Mouse (Mus musculus) G1E (cell line): ENCODE results near the gene Kcnj1. TPM values are rescaled to one million over a fixed set of nuclear protein-coding genes. Genes with fewer than 3 reads are reported as not detected.

Experiments
- ATAC-seq: 2 replicates; pipeline ENCODE4 v1.8.0; 2016; ENCODE audit warnings: mild to moderate bottlenecking; ENCODE audit not compliant: insufficient number of reproducible peaks, poor library complexity, low FRiP score, severe bottlenecking; ENCODE audit errors: extremely low read depth
- DNase-seq: peaks from one replicate; pipeline ENCODE4 v3.0.0; 2012; ENCODE audit warnings: low spot score
- H3K27me3 ChIP-seq: 2 replicates; pipeline ENCODE4 v1.6.1; 2012; ENCODE audit warnings: mild to moderate bottlenecking, low read length, inconsistent platforms; ENCODE audit not compliant: insufficient read depth
- H3K36me3 ChIP-seq: replicated peaks from 2 replicates; pipeline ENCODE3; 2012; ENCODE audit warnings: mild to moderate bottlenecking, inconsistent platforms
- H3K4me1 ChIP-seq: 2 replicates; pipeline ENCODE4 v1.6.1; 2012; ENCODE audit warnings: low read depth, low read length, inconsistent platforms, mixed read lengths; ENCODE audit not compliant: insufficient read depth
- H3K4me3 ChIP-seq: 2 replicates; pipeline ENCODE4 v1.5.1; 2012; ENCODE audit warnings: low read depth, mild to moderate bottlenecking, inconsistent platforms, low read length, moderate library complexity, mixed read lengths
- H3K9me3 ChIP-seq: replicated peaks from 2 replicates; pipeline ENCODE4 v1.6.1; 2012; ENCODE audit warnings: inconsistent platforms
- CTCF ChIP-seq: IDR thresholded peaks from 2 replicates; pipeline ENCODE4 v1.5.1; 2012; ENCODE audit warnings: low read depth, low read length, inconsistent platforms, mixed read lengths
- GATA1 ChIP-seq: IDR thresholded peaks from 2 replicates; pipeline ENCODE4 v1.6.1; 2012; ENCODE audit warnings: borderline replicate concordance, low read length, inconsistent platforms, mixed read lengths
- GATA2 ChIP-seq: IDR thresholded peaks from 2 replicates; pipeline ENCODE4 v1.6.1; 2012; ENCODE audit warnings: low read depth, low read length, inconsistent platforms, borderline replicate concordance
- POLR2AphosphoS5 ChIP-seq: IDR thresholded peaks from 2 replicates; pipeline ENCODE4 v1.6.1; 2012; ENCODE audit warnings: low read depth, low read length, inconsistent platforms; ENCODE audit not compliant: insufficient replicate concordance
- TAL1 ChIP-seq: conservative IDR thresholded peaks from 2 replicates; pipeline ENCODE4 v1.6.1; 2012; ENCODE audit warnings: low read depth, low read length, inconsistent platforms, mixed read lengths
- polyA plus RNA-seq: library from polyadenylated mRNA; stranded (reverse); fragments of >175 nt; gene quantifications from 2 replicates; pipeline ENCODE4 v1.2.3, GENCODE M21; 2012
- total RNA-seq, 2 experiments: library from RNA; stranded (forward) in 1 of 2; stranded (reverse) in 1 of 2; fragments of 200-1000 nt in 1 of 2; fragments of >200 nt in 1 of 2; fragmentation: Nextera tagmentation in 1 of 2; gene quantifications; 2 replicates each; pipeline ENCODE4 v1.2.3; 2014 to 2017

Kcnj1 gene
- total and polyA plus RNA-seq, 3 experiments: 0.16 TPM; not detected in 2

- H3K27me3 ChIP-seq: no peaks in the 10 kb centered on the region
- TF ChIP-seq CTCF (no peak), GATA1 (no peak), TAL1 (no peak)
- peaks cover 14% of the 10 kb centered on the region for H3K9me3 ChIP-seq
- no peaks in the 10 kb centered on the region for H3K36me3 ChIP-seq
- no peak for ATAC-seq
- DNase-seq: no peak
- H3K4me3 ChIP-seq: no peak overlapping the region
- no peaks in the 10 kb centered on the region for H3K4me1 ChIP-seq
Measured at GRCm38 (mm10) chr9:32434241-32435213, 62.2 kb downstream of the Kcnj1 start.

- H3K9me3 ChIP-seq: peaks cover 4% of the 10 kb centered on the region; the same call in 1 of the 2 replicates
- H3K4me3 ChIP-seq: no peak overlapping the region
- no peaks in the 10 kb centered on the region for H3K27me3 ChIP-seq
- TF ChIP-seq GATA1 (no peak), GATA2 (no peak), POLR2AphosphoS5 (no peak), TAL1 (no peak), CTCF (no peak)
- DNase-seq (no peak), ATAC-seq (no peak)
- no peaks in the 10 kb centered on the region for H3K36me3 ChIP-seq
- no peaks in the 10 kb centered on the region for H3K4me1 ChIP-seq
Measured at GRCm38 (mm10) chr9:32443115-32443514, 70.8 kb downstream of the Kcnj1 start.

GRCm38 (mm10) chr9:32443817-32444216 is 71.5 kb downstream of the Kcnj1 start:
- TF ChIP-seq GATA2: no peak
- TF ChIP-seq GATA1: no peak
- no peak for TF ChIP-seq CTCF
- TF ChIP-seq POLR2AphosphoS5: no peak
- TF ChIP-seq TAL1: no peak
- Histone ChIP-seq H3K27me3 (no peaks in the 10 kb centered on the region), H3K4me1 (no peaks in the 10 kb centered on the region), H3K36me3 (no peaks in the 10 kb centered on the region), H3K9me3 (peaks cover 4% of the 10 kb centered on the region; the same call in 1 of the 2 replicates), H3K4me3 (no peak overlapping the region)
- ATAC-seq (no peak), DNase-seq (no peak)

- ATAC-seq (no peak), DNase-seq (no peak)
- Histone ChIP-seq H3K4me1 (no peaks in the 10 kb centered on the region), H3K36me3 (no peaks in the 10 kb centered on the region), H3K27me3 (no peaks in the 10 kb centered on the region), H3K9me3 (peaks cover 4% of the 10 kb centered on the region; the same call in 1 of the 2 replicates), H3K4me3 (no peak overlapping the region)
- TF ChIP-seq CTCF (no peak), GATA2 (no peak), TAL1 (no peak), GATA1 (no peak), POLR2AphosphoS5 (no peak)
Measured at GRCm38 (mm10) chr9:32444453-32445201, 72.3 kb downstream of the Kcnj1 start.

- H3K4me3 ChIP-seq: no peak overlapping the region
- H3K27me3 ChIP-seq: no peaks in the 10 kb centered on the region
- no peak for TF ChIP-seq GATA2
- TF ChIP-seq TAL1: no peak
- no peak for TF ChIP-seq CTCF
- TF ChIP-seq GATA1: no peak
- no peak for TF ChIP-seq POLR2AphosphoS5
- no peaks in the 10 kb centered on the region for H3K4me1 ChIP-seq
- no peaks in the 10 kb centered on the region for H3K36me3 ChIP-seq
- H3K9me3 ChIP-seq: no peaks in the 10 kb centered on the region
- DNase-seq: no peak
- ATAC-seq: no peak
Measured at GRCm38 (mm10) chr9:32445789-32446188, 73.5 kb downstream of the Kcnj1 start.

GRCm38 (mm10) chr9:32448766-32449165 is 76.5 kb downstream of the Kcnj1 start:
- Histone ChIP-seq H3K9me3 (no peaks in the 10 kb centered on the region), H3K27me3 (no peaks in the 10 kb centered on the region), H3K4me1 (no peaks in the 10 kb centered on the region), H3K4me3 (no peak overlapping the region), H3K36me3 (no peaks in the 10 kb centered on the region)
- DNase-seq (no peak), ATAC-seq (no peak)
- TF ChIP-seq GATA2 (no peak), CTCF (no peak), GATA1 (no peak), TAL1 (no peak), POLR2AphosphoS5 (no peak)

Other genes with a start within 250 kb of the Kcnj1 start
- gene Kcnj5, start 28.1 kb upstream of the Kcnj1 start, total RNA-seq (2014; fragmentation: Nextera tagmentation): not detected in 2 replicates
- gene Kcnj5, start 28.1 kb upstream of the Kcnj1 start, total RNA-seq (2017): 0.06 and 0.11 TPM in 2 replicates
- gene Kcnj5, start 28.1 kb upstream of the Kcnj1 start, polyA plus RNA-seq: not detected in 2 replicates
- 4.9 and 5.8 TPM in 2 replicates for gene Fli1, start 170.4 kb downstream of the Kcnj1 start, total RNA-seq (2014; fragmentation: Nextera tagmentation)
- gene Fli1, start 170.4 kb downstream of the Kcnj1 start, total RNA-seq (2017): 24.2 and 27.0 TPM in 2 replicates
- gene Fli1, start 170.4 kb downstream of the Kcnj1 start, polyA plus RNA-seq: 2.5 and 3.4 TPM in 2 replicates